Mouse (Mus musculus) ES-E14 (cell line): ENCODE measurements at regions not wholly inside any gene's neighbourhood (a gene's known extent, or its start where the extent isn't known, plus 50 kb on each side); places are given as distances from the start of the nearest gene placed in this dataset.

Source experiments
- CHD2 ChIP-seq: IDR thresholded peaks from 2 replicates; pipeline ENCODE4 v1.6.1; 2014; ENCODE audit warnings: mild to moderate bottlenecking, low read depth, low read length, inconsistent platforms
- HCFC1 ChIP-seq: IDR thresholded peaks from 2 replicates; pipeline ENCODE4 v1.6.1; 2012; ENCODE audit warnings: low read length, inconsistent platforms, borderline replicate concordance; ENCODE audit not compliant: insufficient read depth
- MAFK ChIP-seq: IDR thresholded peaks from 2 replicates; pipeline ENCODE4 v1.6.1; 2014; ENCODE audit warnings: mild to moderate bottlenecking, low read depth, low read length, inconsistent platforms; ENCODE audit not compliant: insufficient read depth
- ZC3H11A ChIP-seq: IDR thresholded peaks from 2 replicates; pipeline ENCODE4 v1.6.1; 2012; ENCODE audit warnings: low read depth, mild to moderate bottlenecking, inconsistent platforms, low read length, borderline replicate concordance
- ZNF384 ChIP-seq: IDR thresholded peaks from 2 replicates; pipeline ENCODE4 v1.6.1; 2012; ENCODE audit warnings: low read depth, low read length, inconsistent platforms

- TF ChIP-seq ZNF384: no peak
- TF ChIP-seq MAFK: no peak
- TF ChIP-seq HCFC1: no peak
- no peak for TF ChIP-seq ZC3H11A
- no peak for TF ChIP-seq CHD2
Observed at GRCm38 (mm10) chr11:111379842-111380241, 313.9 kb downstream of the Kcnj2 start.
